Mouse (Mus musculus) CD4-positive helper T cell, adult 2 months (primary cell): ENCODE measurements around the gene Unc5c.

Experiments
- DNase-seq: peaks from one replicate; pipeline ENCODE4 v3.0.0-alpha.2; 2012; ENCODE audit warnings: low read depth, missing footprints, low spot score

Gene Unc5c

GRCm38 (mm10) chr3:141701381-141701909, 236.4 kb downstream of the Unc5c start:
- no peak for DNase-seq

- no peak for DNase-seq
These were observed 246.6 kb downstream of the Unc5c start for GRCm38 (mm10) chr3:141711601-141712000.

DNA sequence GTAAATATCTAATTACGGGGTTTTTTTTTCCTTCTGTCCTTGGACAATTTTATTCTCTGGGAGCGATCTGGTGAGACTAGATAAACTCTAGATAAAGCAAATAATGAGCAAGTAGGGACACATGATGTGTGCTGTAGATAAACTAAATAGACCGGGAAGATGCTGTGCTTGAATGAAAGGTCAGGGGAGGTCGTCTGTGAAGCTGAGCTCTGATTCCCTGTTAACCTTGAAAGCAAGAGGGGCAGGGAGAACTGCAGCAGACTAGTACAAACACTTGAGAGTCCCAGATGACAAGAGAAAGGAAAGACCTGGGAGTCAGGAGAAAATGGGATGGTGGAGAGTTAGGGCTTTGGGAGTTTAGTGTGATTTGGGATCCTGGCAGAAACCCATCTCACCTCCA, 251.4 kb downstream of the Unc5c start:
- no peak for DNase-seq

DNA sequence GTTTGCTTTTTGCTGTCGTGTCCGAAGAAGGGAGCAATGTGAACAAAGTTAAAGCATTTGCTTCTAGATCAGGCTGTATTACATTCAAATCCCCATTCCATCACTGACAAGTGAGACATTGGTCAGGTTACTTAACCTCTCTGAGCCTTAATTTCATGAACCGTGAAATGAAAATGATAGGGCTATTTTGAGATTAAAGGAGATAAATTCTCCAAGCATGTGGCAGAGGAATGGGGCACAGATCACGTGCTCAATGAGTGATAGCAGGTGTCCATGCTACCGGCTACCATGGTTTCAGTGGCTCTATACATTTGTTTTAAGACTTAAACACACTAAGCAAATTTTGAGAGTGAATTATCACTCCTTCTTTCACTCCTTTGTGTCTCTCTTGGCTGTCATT, 254.0 kb downstream of the Unc5c start:
- no peak for DNase-seq

DNA sequence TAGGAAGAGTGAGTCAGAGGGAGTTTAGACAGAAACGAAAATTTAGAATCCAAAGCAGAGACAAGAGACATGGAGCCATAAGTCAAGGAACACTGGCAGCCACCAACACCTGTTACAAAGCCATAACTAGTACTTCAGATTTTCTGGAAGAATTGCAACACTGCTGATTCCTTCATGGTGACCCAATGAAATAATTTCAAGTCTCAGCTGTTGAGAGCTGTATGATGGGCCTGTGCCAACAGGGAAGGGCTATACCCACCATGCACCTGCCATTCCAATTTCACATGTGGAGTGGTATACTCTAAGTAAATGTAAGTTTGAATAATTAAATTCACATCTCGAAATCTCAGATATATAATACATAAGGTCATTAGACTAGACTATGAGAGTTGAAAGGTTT, 259.5 kb downstream of the Unc5c start:
- DNase-seq, result no peak

GRCm38 (mm10) chr3:141725432-141725831, 260.4 kb downstream of the Unc5c start:
- no peak for DNase-seq

DNA sequence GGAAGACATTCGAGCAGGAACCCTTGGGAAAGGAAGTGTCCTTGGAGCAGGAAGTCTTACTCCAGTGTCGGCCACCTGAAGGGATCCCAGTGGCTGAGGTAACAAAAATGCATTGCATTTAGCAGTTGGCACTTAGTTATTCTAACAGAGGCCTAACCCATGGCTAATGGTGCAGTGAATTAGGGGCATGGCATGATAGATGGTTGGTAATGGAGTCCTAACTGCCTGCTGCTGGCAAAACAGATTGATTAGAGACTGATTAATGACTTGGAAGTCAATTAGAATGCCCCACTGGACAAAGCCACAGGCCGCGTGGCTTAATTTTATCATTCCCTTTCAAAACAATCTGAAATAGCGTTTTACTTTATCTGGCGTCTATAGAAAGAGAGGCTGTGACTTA, 268.8 kb downstream of the Unc5c start:
- no peak for DNase-seq

DNA sequence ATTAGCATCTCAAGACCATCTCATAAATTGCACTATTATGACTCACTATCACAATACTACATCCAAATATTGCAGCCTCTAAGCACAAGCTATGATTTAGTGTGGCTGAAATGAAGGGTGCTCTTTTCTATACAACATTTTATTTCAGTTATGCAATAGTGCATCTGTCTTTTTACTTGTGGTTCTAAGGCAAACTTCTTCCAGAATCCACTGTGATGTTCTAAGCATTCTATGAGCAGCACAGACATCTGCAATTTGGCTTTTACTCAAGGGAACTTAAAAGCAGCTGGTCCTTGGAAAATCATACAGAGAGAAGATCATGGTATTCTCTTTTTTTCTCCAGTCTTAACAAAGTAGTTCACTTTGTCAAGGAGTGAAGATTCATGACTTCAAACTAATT, 270.3 kb downstream of the Unc5c start:
- DNase-seq, result no peak

DNA sequence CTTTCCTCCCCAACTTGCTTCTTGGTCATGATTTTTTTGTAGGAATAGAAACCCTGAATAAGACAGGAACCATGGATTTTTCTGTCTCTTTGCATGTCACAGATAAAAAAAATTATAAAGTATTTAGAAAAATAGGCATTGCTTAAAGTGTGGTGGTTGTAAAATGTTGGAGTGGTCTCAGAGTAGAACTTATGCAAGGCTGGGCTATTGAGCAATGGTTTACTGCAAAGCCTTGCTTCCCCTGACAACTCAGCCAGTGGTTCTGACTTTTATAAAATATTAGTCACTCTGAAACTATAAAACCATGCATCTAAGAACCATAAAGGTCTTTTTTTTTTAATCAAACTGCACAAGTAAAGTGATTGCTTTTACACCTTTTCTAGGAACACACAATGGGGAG, 280.3 kb downstream of the Unc5c start:
- DNase-seq, result no peak

DNA sequence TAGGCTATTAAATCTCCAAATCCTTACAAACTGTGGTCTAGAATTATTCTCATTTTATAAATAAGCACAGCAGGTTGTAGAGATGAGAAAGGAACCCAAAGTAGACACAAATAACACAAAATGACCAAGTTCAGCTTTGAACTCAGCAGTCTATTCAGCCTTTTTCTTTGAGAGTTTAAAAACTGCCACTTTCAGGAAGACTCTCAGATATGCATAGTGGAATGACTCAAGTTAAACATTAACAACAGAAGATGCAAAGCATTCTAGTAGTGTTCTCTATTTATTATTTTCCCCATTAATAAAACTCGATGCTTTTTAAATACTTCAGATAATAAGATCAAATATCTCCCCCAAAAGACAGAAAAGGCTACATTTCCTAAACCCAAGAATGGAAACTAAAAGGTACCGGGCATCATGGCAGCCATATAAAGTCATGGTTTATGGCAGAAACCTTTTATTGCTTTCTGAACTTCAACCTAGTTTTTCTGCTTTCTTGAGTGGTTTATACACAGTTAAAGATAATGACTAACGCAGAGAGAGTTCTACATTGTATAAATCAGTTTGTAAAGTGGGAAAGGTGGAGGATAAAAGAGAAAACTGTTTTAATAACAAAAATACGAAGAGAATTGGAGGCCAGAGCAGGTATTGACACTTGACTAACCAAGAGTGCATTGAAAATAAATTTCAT, 283.8 kb downstream of the Unc5c start:
- no peak for DNase-seq

- DNase-seq, result no peak
These were observed 287.2 kb downstream of the Unc5c start for GRCm38 (mm10) chr3:141752172-141752571.

DNA sequence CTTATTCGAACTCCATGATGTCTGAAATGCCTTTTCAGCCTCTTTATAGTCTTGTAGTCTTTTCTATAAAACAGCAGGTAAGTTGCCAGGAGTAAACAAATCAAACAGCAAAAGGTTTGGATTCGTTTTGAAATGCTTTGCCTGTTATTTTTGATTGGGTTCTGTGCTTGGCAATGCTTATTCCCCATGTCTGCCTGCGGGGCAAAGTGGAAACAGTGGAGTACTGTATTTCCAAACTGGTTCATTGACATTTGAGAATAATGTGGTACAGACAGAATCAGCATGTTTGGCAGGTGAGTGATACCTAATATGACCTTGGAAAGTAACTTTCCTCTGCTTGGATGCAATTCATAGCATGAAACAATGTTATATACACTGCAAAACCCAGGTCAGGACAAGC, 292.2 kb downstream of the Unc5c start:
- no peak for DNase-seq

DNA sequence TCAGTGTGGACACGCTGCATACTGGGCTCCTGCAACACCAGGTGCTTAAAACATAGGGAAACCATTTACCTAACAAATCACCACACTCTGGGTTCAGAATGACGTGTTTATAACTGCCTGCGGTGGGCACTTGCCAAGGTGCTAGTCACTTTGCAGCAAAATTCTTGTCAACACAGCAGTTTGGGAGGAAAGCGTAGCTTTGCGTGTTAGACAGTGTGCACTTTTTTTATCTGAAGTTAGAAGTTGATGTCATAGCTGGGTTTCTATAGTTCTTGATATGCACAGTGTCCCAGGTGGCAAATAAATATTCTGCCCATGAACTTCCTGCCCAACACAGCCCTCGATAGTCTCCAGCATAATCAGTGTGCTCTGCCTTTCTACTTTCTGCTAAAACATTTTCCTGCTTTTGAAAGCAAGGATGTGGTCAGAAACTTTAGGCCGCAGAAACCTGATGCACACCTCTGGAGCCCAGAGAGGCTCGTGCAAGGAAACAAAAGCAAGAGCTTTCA, 313.4 kb downstream of the Unc5c start:
- DNase-seq, result peak; percentile 60

GRCm38 (mm10) chr3:141779186-141779585, 314.2 kb downstream of the Unc5c start:
- peak; percentile 5 for DNase-seq

DNA sequence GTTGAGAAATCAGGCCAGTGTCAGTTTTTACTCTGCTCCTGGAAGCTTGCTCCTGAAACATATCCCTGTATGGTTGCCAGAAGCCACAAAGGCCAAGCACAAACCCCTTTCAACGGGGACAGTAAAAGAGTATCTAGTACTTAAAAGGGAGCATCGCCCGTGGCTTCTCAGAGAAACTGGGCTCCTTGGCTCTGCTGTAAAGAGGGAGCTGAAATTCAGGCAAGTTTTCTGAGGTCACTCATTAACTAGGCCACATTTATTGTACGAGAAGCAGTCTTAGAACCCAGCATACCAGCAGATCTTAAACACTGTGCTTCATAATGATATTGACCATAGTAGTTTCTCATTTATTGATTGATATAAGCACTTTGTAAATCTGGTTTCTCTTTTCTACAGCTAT, 317.5 kb downstream of the Unc5c start:
- no peak for DNase-seq

- no peak for DNase-seq
These were observed 326.2 kb downstream of the Unc5c start for GRCm38 (mm10) chr3:141791026-141791780.

DNA sequence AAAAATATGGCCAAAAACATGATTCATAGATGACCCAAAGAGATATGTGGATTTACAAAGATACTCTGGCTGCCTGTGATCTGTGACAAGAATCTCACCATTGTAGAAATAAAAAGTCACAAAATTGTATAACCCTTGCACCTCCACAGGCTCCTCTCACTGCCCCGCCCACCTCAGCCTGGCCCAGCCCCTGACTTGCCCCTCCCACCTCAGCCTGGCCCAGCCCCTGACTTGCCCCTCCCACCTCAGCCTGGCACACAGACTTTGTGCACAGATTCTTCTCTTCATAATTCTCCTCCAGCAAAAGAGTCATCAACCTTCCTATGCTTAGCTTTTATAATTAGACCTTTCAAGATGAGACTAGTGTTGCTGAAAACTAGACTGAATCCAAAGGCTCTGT, 327.1 kb downstream of the Unc5c start:
- DNase-seq, result no peak

- DNase-seq, result no peak
These were observed 328.7 kb downstream of the Unc5c start for GRCm38 (mm10) chr3:141793755-141794154.

- DNase-seq, result no peak
These were observed 329.4 kb downstream of the Unc5c start for GRCm38 (mm10) chr3:141794371-141794770.

DNA sequence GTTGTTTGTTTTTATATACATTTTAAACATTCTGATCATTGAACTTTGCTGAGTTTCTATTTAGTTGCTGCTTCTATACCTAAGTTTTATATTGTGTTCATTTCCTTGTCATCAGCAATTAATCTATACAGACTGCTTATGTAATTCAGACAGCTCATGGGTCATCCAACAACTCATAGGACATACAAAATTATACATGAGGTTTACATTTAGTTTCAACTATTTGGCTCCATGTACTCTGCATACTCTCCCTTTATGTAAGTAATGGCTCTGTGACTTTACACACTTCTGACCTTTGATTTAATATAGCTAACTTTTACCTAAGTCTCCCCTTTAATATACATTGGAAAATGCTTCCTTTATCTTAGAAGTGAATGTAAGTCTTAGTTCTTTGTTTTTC, 332.4 kb downstream of the Unc5c start:
- DNase-seq, result no peak

DNA sequence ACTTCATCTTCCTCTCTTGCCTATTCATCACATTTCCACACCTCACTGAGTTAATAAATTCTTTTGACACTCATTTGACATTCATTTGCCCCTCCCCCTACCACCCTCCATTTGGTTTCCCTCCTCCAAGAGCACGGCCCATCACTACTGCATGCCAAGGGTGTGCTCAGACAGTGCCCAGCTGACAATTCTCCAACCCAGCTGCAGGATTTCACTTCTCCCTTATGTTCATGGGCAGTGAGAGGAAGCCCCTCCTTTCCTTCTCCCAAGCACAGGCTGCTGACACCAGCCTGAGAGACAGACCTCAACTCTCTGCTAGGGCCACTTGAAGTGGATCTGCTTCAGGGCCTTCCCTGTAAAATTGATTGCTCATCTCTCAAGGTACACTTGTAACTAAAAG, 332.8 kb downstream of the Unc5c start:
- DNase-seq, result no peak

GRCm38 (mm10) chr3:141804133-141804532, 339.1 kb downstream of the Unc5c start:
- no peak for DNase-seq

DNA sequence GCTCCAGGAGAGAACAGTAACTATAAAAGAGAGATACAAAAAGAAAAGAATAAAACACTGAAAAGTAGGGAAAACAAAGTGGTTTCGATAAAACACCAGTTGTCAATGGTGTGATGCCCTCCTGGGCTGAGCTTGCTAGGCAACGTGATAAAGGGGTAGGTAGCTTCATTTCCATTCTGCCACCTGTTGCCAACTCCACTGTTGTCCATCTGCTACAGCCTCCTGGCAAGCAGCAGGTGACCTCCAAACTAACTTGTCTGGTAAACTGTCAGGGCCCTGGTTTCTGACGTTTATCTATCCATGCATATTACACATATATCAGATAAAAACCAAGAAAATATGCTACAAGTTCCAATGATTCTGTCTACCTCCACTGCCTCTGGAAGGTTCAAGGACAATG, 344.6 kb downstream of the Unc5c start:
- DNase-seq, result no peak
